Mouse (Mus musculus): ENCODE measurements at regions not wholly inside any gene's neighbourhood (a gene's known extent, or its start where the extent isn't known, plus 50 kb on each side); places are given as distances from the start of the nearest gene placed in this dataset.

DNA sequence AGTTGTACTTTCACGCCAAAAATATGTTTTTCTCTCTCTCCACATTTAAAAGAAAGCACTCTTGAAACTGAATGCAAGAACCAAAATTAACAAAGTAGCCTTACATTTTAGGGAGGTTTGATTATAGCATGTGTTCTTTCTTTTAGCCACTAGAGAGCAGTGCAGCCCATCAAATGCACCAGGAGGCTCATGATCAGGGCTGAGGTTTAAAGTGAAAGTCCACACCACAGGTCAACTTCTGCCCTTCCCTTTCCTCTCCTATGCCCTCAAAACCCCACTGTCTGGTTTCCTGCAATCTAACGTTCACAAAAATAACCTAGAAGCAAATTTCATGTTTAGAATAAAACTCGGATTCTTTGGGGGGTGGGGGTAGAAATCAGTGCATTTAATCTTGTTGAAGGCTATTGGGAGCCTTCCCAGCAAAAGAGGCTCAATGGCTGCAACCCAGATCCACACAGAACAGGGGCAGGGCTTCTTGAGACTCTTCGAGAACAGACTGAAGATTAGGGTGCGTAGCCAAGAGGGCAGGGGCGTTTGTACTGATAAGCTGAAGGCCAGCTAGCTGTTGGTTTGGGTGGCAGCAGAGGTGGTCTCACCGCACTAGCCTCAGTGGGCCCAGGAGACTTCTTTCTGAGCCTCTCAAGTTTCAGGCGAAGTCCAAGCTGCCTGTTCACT, 59.3 kb upstream of the Zfp770 start:
- no peak for DNase-seq (ENCODE audit: low spot score)

DNA sequence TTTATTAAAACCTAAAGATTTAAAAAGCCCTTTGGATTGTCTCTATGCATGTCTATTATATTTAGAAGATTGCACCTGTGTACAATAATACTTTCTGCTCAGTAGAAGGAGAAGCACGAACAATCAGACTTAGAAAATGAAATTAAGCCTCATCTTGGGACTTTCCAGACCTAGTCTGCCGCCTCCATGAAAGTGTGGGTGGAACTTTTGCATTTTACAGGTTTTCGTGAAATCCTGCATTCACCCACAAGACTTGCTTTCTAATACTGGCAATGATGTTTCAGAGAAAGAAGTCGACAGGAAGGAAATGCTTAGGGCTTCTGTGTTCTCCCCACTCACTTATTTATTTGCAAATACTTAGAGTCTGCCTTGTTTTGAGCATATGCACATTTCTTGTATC, 58.3 kb upstream of the Zfp770 start:
- no peak for DNase-seq (ENCODE audit: low spot score)

Measured in urinary bladder, postnatal 10 days (tissue).